Mouse (Mus musculus): ENCODE measurements around the gene Glod4. TPM values are rescaled to one million over a fixed set of nuclear protein-coding genes. Genes with fewer than 3 reads are reported as not detected.
A peak's percentile ranks its signal among the peaks of the same experiment; 100 is the strongest.

The Glod4 gene
- polyA plus RNA-seq, 1 experiment, result not detected

GRCm38 (mm10) chr11:76150980-76151379, 92.5 kb downstream of the Glod4 start:
- TF ChIP-seq CTCF (IDR thresholded peaks at IDR 0.05; ENCODE audit: insufficient read depth, low read depth, low read length) (no peak), POLR2A (IDR thresholded peaks at IDR 0.05; ENCODE audit: insufficient read depth, low read depth, low read length) (no peak)
- H3K4me3 ChIP-seq (ENCODE audit: insufficient read depth, low read depth, low read length), result no peak overlapping the region
- WGBS, result 53% methylated on average over 4 of the region's 4 CpGs

DNA sequence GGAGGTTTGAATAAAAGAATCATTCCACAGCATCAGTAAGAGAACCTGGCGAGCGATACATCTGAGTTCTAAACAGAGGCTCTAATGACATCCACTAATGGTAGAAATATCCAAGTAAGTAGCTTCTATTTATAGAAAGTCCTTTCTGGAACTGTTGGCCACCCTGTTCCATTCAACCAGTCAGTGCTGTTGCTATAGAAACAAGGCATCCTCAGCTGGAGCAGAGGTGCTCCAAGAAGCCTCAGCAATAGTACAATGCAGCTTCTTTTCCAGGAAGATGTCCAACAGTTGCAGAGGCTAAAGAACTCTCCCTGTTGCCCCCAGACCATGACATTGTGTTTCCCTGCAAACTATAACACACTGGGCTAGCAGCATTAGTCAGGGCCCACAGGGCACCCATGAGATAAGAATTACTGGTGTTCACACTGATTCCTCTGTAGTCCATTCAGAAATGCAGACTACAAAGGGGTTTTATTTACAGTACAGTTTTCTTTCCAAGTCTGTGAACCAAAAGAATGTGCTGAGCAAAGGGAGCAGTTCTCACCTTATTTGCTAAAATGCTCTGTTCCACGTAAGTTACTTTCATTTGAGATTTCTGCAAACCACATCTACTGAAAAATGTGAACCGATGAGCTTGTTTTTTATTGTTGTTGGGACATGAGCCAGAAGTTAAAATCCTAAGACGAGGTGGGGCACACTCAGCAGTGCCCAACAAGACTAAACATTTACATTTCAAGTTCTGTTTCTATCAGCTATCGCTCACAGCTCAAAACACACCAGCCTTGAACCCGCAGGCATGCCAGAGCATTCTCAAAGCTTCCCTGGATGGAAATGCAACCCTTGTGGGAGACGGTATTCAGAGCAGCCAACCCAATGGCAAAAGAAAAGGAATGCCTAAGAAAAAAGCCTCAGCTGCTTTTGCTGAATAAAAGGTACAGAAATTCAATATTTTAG, 95.2 kb downstream of the Glod4 start:
- TF ChIP-seq POLR2A (IDR thresholded peaks at IDR 0.05; ENCODE audit: insufficient read depth, low read depth, low read length), result no peak
- TF ChIP-seq CTCF (IDR thresholded peaks at IDR 0.05; ENCODE audit: insufficient read depth, low read depth, low read length), result no peak
- peak overlapping the region; percentile 52 for H3K27ac ChIP-seq (ENCODE audit: insufficient read depth, low read depth, low read length)
- WGBS, result 25% methylated on average over 8 of the region's 8 CpGs
- peaks cover 13% of the 10 kb centered on the region for H3K4me1 ChIP-seq (ENCODE audit: control insufficient read depth, insufficient read depth, low read length)
- no peak overlapping the region for H3K4me3 ChIP-seq (ENCODE audit: insufficient read depth, low read depth, low read length)

More at GRCm38 (mm10) chr11:76150980-76151379, 92.5 kb downstream of the Glod4 start:
- Histone ChIP-seq H3K4me1 (ENCODE audit: control insufficient read depth, insufficient read depth, low read length) (peaks cover 9% of the 10 kb centered on the region), H3K27ac (ENCODE audit: insufficient read depth, low read depth, low read length) (peak overlapping the region; percentile 40; the same call in 1 of the 2 replicates)

DNA sequence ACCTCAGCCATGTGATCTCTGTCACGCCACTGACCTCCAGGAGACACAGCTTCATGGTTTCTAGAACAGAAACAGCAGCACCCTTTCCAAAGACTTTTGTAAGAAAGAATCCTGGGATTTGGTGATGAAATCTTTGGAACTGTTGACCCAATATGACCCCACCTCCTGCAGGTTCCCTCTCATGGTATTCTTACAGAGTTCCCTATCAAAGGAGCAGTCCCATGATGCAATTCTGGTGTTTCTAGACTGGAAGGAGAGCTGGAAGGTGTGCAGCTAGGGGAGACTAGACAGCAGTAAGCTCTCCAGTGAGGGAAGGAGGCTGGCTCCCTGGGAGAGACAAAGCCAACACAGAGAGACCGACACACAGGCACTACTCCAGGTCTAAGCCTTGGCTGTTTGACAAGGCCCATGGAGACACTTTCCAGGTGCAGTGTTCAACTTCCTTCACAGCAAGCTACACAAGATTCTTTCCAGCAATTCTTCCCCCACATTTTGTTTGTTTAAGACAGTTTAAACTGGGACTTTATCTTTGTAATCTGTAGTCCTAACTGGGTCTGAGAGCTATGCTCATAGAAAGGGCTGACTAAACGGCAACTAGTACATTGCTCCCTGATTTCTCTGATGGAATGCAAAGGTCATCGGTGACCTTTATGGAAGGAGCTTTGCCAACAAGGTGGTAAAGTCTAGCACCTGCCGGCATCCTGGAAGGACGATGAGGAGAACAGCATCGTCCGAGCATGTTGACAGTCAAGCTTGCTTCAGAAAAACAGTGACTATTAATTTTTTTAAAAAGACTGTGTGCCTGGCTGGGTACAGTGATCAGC, 97.1 kb downstream of the Glod4 start:
- Histone ChIP-seq H3K27ac (ENCODE audit: insufficient read depth, low read depth, low read length) (no peak overlapping the region), H3K4me3 (ENCODE audit: insufficient read depth, low read depth, low read length) (no peak overlapping the region), H3K4me1 (ENCODE audit: control insufficient read depth, insufficient read depth, low read length) (peaks cover 13% of the 10 kb centered on the region)
- 88% methylated on average over 8 of the region's 8 CpGs for WGBS
- no peak for TF ChIP-seq POLR2A (IDR thresholded peaks at IDR 0.05; ENCODE audit: insufficient read depth, low read depth, low read length)
- TF ChIP-seq CTCF (IDR thresholded peaks at IDR 0.05; ENCODE audit: insufficient read depth, low read depth, low read length), result no peak

GRCm38 (mm10) chr11:76145169-76145568, 98.4 kb downstream of the Glod4 start:
- H3K4me1 ChIP-seq (ENCODE audit: control insufficient read depth, insufficient read depth, low read length), result peaks cover 13% of the 10 kb centered on the region
- H3K4me3 ChIP-seq (ENCODE audit: insufficient read depth, low read depth, low read length), result no peak overlapping the region
- TF ChIP-seq POLR2A (IDR thresholded peaks at IDR 0.05; ENCODE audit: insufficient read depth, low read depth, low read length), result no peak
- no peak for TF ChIP-seq CTCF (IDR thresholded peaks at IDR 0.05; ENCODE audit: insufficient read depth, low read depth, low read length)
- 92% methylated on average over 1 of the region's 1 CpGs for WGBS
- H3K27ac ChIP-seq (ENCODE audit: insufficient read depth, low read depth, low read length), result no peak overlapping the region

GRCm38 (mm10) chr11:76144386-76144785, 99.1 kb downstream of the Glod4 start:
- Histone ChIP-seq H3K27ac (ENCODE audit: insufficient read depth, low read depth, low read length) (no peak overlapping the region), H3K4me1 (ENCODE audit: control insufficient read depth, insufficient read depth, low read length) (peaks cover 13% of the 10 kb centered on the region), H3K4me3 (ENCODE audit: insufficient read depth, low read depth, low read length) (no peak overlapping the region)
- TF ChIP-seq CTCF (IDR thresholded peaks at IDR 0.05; ENCODE audit: insufficient read depth, low read depth, low read length) (no peak), POLR2A (IDR thresholded peaks at IDR 0.05; ENCODE audit: insufficient read depth, low read depth, low read length) (no peak)
- WGBS, result 95% methylated on average over 8 of the region's 8 CpGs

- 0 out of 2 replicates have a peak, but pooled peaks cover 2% of the 10 kb centered on the region for H3K4me1 ChIP-seq (ENCODE audit: control insufficient read depth, insufficient read depth, low read length)
- no peak overlapping the region for H3K4me3 ChIP-seq (ENCODE audit: insufficient read depth, low read depth, low read length)
- 63% methylated on average over 3 of the region's 3 CpGs for whole genome bisulfite sequencing
- H3K27ac ChIP-seq (ENCODE audit: insufficient read depth, low read depth, low read length), result no peak overlapping the region
- TF ChIP-seq CTCF (IDR thresholded peaks at IDR 0.05; ENCODE audit: insufficient read depth, low read depth, low read length), result no peak
- TF ChIP-seq POLR2A (IDR thresholded peaks at IDR 0.05; ENCODE audit: insufficient read depth, low read depth, low read length), result no peak
Measured at GRCm38 (mm10) chr11:76137996-76138395, 105.5 kb downstream of the Glod4 start.

DNA sequence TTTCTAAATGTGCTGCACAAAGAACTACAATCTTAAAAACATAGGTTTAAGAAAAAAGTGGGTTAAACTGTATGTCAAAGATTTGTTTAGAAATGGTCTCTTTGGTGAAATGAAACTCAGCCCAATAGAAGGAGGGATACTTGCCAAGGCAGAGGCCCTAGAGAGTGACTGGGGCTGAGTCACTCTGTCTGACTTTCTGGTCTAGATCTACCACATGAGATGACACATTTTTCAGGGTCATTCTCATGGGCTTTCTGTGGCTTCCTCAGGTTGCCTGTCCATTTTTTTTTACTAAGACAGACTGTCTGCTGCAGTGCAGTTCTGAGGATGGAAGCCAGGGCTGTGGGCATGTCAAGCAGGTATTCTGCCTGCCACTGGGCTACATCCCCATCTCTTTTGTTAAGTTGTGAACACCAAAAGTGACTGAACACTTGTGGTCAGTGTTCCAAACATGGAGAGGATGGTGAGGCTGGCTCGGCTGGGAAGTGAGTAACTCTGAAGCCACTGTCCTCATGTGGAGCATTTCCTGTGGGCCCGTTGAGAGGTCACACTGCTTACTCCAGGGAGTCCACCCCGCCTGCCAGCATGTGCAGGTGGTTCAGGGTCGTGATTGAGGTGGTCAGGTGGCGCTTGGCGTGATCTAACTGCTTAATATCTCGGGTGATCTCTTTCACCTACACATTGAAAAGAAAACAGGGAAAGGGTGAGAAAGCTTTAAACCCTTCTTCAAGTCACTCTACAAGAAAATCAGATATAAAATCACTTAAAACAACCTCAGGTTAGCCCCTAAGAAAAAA, 107.7 kb downstream of the Glod4 start:
- H3K4me1 ChIP-seq (ENCODE audit: control insufficient read depth, insufficient read depth, low read length), result 0 out of 2 replicates have a peak, but pooled peaks cover 2% of the 10 kb centered on the region
- no peak overlapping the region for H3K4me3 ChIP-seq (ENCODE audit: insufficient read depth, low read depth, low read length)
- TF ChIP-seq POLR2A (IDR thresholded peaks at IDR 0.05; ENCODE audit: insufficient read depth, low read depth, low read length) (no peak), CTCF (IDR thresholded peaks at IDR 0.05; ENCODE audit: insufficient read depth, low read depth, low read length) (no peak)
- no peak overlapping the region for H3K27ac ChIP-seq (ENCODE audit: insufficient read depth, low read depth, low read length)
- 88% methylated on average over 7 of the region's 7 CpGs for WGBS

DNA sequence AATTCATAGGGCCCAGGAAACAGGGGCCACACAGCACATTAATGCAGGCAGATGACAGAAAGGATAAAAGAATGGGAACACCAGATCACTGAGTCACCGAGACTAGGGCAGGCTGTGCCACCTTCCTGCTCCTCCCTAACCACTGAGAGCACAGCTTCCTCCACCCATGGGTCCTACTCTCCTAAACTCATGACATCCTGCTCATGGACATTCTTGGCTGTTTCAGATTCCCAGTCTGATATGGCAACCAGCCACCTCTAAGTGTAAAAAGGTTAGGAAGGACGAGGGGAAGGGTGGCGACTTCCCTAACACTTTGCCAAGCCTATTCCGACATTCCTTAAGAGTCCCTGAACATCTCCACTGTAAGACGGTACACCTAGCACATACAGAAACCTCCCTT, 112.7 kb downstream of the Glod4 start:
- 76% methylated on average over 5 of the region's 5 CpGs for WGBS
- Histone ChIP-seq H3K27ac (ENCODE audit: insufficient read depth, low read depth, low read length) (no peak overlapping the region), H3K4me3 (ENCODE audit: insufficient read depth, low read depth, low read length) (no peak overlapping the region), H3K4me1 (ENCODE audit: control insufficient read depth, insufficient read depth, low read length) (no peaks in the 10 kb centered on the region)
- TF ChIP-seq POLR2A (IDR thresholded peaks at IDR 0.05; ENCODE audit: insufficient read depth, low read depth, low read length) (no peak), CTCF (IDR thresholded peaks at IDR 0.05; ENCODE audit: insufficient read depth, low read depth, low read length) (no peak)

All from olfactory bulb, adult 2 months (tissue).